Mouse (Mus musculus): ENCODE measurements at regions not wholly inside any gene's neighbourhood (a gene's known extent, or its start where the extent isn't known, plus 50 kb on each side); places are given as distances from the start of the nearest gene placed in this dataset.
"Not testable (repeated sequence)": the region's sequence is repeated elsewhere in the genome, so short reads cannot be mapped to it uniquely, and the experiment has no call there.

DNA sequence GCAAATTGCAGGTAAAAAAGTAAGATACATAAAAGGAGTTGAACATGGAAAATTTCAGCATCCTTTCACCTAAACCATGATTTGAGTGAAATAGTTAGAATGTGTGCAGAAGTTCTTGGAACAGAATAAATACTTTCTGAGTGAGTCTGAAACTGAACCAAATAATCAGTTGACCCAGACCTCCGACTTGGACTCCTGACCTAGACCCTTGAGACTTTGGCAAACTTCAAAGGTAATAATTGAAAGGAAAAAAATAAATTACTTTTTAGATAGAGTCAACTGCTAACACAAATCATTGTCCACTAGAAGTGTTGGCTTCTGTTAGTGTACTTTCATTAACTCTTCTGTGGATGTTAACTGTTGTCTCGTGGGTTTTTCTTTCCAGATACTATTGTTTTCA is 460.6 kb upstream of the Htr2a start:
- no peak for DNase-seq (ENCODE audit: extremely low spot score in 1 of 2, low spot score in 1 of 2)

DNA sequence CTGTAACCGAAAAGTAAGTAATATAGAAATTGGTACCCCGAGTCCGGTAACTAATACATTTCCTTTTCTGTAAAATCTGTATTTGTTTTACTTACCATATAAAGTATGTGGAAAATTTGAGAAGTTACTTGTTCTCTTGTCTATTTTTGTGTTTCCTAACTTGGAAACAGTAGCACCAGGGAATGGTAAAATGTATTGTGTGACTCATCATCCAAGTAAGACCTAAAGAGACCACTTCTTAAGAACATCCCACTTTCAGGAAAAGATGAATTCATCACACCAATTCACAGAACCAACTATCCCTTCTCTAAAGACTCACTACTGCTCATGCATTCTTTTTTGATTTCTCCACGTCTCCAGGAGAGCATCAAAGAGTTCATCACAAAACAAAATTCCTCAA is 457.6 kb upstream of the Htr2a start:
- no peak for DNase-seq (ENCODE audit: extremely low spot score in 1 of 2, low spot score in 1 of 2)

DNA sequence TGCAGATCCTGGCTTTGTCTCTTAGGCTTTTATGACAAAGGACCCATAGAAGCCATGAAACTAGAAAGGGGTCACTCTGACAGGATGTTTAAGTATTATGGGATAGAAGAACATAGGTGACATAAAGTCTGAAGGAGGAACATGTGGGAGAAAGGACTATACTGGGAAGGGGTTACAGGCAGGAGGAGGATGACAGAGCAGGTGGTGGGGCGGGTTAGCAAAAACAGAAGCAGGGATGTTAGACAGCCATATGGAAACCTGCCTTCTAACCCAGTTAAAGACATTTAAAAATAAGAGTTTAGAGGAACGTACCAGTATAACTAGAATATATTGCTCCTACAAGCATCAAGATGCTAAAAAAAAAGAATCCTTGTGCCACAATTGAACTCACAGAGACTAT is 438.9 kb upstream of the Htr2a start:
- DNase-seq (ENCODE audit: extremely low spot score in 1 of 2, low spot score in 1 of 2) = peak; percentile 32 to 45

DNA sequence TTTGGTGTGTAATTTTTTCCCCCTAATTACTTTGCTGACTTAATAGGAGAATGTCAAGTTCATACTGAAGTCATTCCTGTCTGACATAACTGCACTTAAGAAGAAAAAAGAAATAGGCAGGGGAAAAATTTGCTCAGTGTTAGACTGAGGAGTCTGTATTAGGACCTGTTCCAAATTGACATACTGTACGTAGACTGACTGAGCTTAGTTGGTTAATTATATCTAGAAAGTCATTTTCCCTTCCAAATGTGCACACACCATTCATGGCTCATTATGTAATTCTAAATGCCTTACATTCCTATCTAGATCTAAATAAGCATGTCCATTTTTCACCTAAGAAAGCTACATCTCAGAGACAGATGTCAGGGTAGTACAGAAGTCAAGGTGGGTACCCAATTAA is 435.6 kb upstream of the Htr2a start:
- peak in 1 of 2 experiments; percentile 30 for DNase-seq (ENCODE audit: extremely low spot score in 1 of 2, low spot score in 1 of 2)

DNA sequence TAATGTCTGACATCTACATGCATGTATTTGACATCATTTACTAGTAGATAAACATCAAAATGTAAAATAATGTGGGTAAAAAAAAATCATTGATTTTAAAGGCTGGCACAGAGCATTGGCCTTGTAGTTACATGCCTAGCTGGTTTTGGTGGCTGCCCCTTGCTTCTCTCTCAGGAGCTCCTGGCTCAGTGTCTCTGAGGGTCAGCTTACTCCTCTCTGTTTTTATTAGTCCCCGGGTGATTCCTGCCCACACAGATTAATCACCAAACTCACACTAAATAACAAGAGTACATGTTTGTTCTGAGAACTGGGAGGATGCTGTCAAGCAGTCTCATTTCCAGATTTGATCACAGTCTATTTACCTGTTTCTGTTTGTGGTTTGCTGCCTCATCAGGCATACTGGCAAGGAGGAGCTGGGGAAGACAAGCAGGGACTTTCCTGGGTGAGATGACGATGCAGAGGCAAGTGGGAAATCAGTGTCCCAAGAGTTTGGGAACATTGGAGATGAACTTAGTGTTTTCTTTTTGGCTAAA is 422.7 kb upstream of the Htr2a start:
- DNase-seq (ENCODE audit: extremely low spot score in 1 of 2, low spot score in 1 of 2) = no peak

DNA sequence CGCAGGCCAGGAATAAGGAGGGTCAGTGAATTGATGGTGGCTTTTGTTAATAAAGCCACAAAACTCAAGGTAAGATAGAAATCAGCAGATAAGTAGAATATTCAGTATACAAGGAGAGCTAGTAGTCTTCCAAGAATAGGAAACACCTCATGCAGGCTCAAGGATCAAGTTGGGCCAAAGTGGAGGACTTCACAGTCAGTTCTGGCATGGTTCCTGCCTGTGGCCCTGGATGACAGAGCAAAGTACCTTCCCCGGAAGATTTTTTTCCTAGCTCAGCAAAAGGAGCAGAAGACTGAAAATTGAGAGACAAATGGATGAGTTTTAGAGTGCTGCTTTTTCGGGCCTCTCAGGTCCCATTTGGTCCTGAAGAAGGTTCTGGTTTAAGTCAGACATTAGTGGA is 420.9 kb upstream of the Htr2a start:
- no peak for DNase-seq (ENCODE audit: extremely low spot score in 1 of 2, low spot score in 1 of 2)

DNA sequence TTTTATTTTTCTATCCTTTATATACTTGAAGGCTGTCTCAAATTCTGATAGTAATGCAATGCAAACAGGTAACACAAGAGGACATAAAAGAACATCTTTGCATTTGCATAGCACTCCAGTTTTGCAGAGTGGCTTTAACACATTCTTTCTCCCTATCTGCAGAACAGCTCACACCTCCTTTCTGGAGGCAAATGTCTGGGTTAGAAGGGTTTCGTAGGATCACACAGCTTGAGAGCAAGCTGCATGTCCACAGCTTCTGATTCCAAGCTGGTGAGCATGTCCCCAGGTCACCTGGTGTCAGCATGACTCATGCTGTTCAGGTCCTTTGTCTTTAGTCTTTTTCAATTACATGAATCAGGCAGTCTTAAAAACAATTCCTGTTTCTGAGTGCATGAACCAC is 418.5 kb upstream of the Htr2a start:
- DNase-seq (ENCODE audit: extremely low spot score in 1 of 2, low spot score in 1 of 2) = no peak

DNA sequence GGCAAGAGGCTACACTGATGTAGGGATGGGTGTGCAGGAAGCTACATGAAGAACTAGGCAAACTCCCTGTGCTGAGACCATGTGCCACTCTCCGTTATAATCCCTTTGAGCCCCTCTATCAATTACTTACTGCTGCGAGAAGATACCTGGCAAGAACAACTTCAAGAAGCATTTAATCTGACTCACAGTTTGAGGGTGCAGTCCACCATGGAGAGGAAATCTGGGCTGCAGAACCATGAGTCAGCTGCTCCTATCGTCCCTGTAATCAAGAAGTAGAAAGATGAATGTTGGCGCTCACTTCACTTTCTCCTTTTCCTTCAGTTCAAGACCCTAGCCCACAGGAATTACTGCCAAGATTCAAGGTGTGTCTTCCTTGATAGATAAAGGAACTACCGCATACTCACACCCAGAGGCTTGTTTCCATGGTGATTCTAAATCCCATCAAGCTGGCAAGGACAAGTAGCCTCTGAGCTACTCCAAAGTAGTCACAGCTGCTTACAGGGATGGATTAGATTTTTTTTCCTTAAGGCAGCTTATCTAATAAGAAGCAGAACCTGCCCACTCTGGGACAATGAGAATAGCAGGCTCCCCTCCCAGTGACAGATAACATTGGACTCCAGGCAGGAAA is 411.0 kb upstream of the Htr2a start:
- no peak for DNase-seq (ENCODE audit: extremely low spot score in 1 of 2, low spot score in 1 of 2)

DNA sequence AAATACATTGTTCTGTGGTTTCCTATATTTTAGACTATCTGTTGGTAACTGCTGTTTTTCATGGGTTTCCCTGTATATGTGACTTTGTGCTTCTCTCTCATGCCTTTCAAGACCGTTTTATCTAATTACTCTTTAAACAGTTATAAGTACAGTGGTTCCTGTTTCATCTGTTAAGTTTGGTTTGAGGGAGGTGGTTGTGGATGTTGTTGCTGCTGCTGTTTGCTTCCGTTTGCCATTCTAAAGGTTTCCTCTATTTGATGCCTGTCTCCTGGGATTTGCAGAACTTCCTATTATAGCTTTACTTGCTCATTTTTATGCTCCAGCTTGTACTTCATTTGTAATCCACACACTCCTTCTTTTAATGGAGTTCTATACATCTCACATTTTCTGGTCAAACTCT is 400.4 kb upstream of the Htr2a start:
- DNase-seq (ENCODE audit: extremely low spot score in 1 of 2, low spot score in 1 of 2) = no peak

DNA sequence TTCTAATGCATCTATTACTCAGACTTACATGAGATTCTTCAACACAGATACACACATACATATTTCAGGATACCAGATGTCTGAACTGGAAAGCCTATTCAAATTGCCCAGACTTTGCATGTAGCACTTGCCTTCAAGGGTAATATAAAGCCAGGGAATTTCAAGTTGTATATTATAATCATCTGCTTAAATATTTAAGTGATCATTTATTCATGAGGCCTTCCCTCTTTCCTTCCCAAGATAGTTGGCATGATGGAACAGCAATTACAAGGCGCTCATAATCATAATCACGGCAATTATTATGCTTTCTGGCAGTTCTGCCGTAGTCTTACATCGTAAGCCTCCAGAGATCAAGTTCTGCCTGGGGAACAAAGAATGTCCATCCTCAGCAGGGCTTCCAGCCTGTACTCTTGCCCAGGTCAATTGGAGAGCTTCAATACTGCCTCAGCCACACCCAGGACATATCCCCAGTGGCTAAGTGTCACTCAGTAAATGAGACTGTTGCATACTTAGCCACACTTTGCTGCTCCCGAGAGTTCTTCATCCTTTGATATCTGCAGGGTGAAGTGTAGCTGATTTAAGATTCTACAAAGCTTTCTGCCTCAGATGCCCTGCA is 391.3 kb upstream of the Htr2a start:
- no peak for DNase-seq (ENCODE audit: extremely low spot score in 1 of 2, low spot score in 1 of 2)

DNA sequence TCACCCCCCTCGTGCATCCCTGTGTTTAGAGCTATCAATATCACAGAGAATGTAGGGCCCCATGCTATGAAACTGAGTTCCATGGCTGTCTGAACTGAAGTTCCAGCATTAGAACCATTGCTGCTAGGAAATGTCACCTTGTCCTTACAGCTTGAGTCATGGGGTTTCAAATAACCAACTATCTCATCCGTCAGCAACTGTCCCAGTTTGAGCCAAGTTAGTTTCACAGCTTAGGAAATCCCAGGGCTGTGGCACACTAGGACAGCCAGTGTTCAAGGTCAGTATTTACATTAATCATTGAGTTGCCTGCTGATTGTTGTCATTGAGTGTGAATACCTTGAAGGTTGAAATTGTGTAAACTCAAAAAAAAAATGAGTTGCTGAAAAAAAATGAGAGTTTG is 390.6 kb upstream of the Htr2a start:
- no peak for DNase-seq (ENCODE audit: extremely low spot score in 1 of 2, low spot score in 1 of 2)

DNA sequence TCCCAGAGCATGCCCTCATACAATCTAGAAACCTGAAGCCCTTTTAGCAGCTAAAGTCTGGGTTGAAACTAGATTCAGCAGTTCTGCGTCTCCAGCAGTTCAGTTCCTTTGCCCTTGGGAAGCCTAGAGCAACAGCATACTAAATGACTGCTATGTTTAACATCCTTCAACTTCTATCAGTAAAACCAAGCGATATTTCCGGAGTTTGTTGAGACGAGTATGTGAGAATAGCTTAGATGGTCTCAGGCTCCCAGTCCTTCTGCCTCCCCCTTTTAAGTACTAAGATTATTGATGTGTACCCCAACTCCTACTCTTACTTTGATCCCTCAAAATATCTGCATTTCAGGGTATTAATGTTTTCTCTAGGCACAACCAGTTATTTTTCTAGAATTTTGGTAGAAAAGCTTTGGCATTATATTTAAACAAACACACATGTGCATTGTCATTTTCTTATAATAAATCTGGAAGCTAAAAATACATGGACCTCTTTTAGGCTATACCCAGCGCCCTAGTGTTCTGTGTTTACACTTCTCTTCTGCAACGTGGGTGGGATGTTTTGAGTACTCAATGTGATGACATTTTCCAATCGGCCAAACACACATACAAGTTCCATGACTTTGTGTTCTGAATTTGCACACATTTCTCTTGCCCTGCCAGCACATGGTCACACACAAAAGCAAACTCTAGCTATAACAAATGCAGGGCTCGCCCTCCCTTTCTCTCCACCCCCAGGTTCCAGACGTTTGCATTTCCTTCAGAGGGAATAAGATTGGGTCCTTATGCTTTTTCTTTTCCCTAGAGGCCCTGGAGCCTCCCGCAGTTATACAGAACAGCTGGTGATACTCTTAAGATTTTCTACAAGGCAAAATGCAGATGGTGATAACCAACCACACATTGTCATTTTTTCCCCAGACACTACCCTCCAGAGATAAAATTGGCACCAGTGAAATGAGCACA is 388.2 kb upstream of the Htr2a start:
- DNase-seq (ENCODE audit: extremely low spot score in 1 of 2, low spot score in 1 of 2) = peak; percentile 60 to 76

DNA sequence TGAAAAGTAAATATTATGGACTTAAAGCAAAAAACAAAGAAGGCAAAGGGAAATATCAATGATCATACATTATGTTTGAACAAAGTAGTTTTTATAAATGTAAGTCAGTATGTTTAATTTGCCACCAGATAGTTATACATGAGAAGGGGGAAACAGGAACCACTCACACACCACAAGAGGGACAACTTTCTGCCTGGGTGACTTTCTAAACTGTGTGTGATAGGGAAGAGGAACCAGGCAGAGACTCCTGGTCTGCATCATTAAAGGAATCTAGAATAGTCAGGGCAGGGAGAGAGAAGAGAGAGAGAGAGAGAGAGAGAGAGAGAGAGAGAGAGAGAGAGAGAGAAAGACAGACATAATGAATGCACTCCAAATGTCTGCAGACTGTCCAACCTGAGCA is 385.6 kb upstream of the Htr2a start:
- no peak for DNase-seq (ENCODE audit: extremely low spot score in 1 of 2, low spot score in 1 of 2)

DNA sequence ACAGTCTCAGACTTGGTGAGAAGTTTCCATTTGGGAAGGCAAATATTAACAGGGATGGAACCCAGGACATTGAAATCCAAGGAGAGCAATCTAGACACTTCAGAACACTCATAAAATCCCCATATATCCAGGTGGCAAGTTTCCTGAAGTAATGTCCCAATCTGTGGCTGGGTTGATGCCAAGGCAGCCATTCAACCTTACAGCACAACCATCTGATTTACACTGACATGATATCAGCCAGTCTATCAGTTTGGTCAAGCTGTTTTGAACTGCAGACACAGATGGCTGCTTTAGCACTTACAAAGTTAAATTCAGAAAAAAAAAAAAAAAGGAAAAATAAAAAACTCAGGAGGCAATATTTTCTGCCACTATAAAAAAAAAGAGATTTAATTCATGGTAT is 381.2 kb upstream of the Htr2a start:
- DNase-seq (ENCODE audit: extremely low spot score in 1 of 2, low spot score in 1 of 2) = peak in 1 of 2 experiments; percentile 11

DNA sequence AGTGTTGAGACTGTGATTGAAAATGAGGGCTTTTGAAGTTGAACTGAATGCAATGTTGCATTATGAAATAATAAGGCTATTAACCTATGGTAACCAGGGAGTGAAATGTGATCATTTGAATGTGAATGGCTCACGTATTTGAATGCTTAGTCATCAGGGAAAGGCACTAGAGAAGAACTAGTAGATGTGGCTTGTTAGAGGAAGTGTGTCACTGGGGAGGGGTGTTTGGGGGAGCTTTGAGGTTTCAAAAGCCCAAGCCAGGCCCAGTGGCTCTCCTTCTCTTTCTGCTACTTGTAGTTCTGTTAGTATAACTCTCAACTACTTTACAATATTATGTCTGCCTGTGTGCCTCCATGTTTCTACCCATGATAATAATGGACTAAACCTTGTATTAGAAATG is 373.6 kb upstream of the Htr2a start:
- no peak for DNase-seq (ENCODE audit: extremely low spot score in 1 of 2, low spot score in 1 of 2)

DNA sequence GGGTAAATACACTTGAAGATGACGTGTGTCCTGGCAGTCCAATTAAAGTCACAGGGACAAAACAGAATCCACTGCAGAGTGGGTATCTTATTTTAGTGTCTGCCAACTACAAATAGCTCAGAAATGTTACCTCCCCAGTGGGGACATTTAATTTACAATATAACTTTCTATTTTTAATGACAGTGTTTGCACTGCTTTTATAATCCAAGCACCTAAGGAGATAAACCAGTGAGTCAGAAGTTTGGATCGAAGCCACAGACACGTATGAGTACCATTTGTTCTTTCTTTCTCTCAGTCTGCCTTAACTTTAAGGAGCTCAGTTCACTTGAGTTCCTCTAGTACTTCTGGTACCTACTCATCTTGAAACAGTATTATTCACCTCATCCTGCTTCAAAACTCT is 346.1 kb upstream of the Htr2a start:
- peak; percentile 20 to 59 for DNase-seq (ENCODE audit: extremely low spot score in 1 of 2, low spot score in 1 of 2)

DNA sequence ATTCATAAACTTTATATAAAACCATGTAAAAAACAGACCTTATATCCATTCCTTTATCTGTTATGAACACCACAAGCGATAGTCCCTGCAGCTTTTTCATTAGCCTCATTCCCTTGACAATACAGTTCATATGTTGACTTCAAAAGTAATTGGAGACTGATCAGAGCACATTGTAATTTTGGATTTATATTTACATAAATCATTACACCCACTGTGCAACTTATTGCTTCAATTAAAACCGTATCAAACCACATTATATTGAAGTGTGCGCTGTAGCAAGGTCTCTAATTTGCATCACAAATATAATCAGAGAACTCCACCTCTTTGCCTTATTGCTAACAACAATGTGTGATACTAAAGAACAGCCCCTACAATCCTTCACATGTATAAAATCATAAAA is 336.2 kb upstream of the Htr2a start:
- no peak for DNase-seq (ENCODE audit: extremely low spot score in 1 of 2, low spot score in 1 of 2)

DNA sequence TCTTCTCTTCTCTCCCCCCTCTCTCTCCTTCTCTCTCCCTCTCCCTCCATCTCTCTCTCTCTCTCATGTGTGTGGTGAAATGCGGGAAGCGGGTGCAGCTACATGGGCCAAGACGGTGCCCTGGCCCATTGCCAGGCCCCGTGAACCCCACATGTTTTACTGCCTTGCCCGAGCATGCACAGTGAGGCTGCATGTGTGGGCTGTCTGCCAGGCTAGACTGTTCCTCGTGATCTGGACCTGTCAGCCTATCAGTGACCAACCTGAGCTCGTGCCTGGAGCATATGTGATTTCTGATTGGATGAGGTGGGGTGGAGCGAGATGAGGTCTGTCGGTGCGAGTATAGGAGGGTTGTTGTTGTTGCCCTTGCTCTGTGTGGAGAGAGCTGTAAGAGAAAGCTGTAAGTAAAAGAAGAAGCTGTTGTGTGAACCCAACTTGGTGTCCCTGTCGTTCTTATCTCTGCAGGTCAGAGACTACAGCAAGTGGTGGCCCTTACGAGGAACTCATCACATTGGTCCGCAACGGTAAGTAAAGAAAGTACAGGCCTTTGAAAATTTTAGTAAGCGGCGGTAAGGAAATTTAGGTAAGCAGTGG is 333.8 kb upstream of the Htr2a start:
- DNase-seq (ENCODE audit: extremely low spot score in 1 of 2, low spot score in 1 of 2) = no peak

DNA sequence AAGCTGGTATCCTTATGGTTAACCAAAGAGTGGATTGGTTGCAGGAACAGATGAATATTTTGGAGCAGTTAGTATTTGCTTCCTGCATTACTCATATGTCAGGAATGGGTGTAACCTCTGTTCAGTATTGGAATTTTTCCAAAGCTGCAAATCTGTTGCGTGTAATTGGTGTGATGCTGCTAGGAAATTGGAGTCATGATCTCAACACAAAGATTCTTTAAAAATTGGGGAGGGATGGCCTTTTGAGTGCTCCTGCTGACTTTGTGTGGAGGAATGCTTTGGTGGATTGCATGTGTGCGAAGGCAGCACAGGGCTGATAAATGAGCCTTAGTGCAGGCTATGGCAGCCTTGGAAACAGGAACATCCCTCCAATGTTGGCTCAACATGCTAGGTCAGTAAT is 331.2 kb upstream of the Htr2a start:
- not testable (repeated sequence) for DNase-seq (ENCODE audit: extremely low spot score in 1 of 2, low spot score in 1 of 2)

DNA sequence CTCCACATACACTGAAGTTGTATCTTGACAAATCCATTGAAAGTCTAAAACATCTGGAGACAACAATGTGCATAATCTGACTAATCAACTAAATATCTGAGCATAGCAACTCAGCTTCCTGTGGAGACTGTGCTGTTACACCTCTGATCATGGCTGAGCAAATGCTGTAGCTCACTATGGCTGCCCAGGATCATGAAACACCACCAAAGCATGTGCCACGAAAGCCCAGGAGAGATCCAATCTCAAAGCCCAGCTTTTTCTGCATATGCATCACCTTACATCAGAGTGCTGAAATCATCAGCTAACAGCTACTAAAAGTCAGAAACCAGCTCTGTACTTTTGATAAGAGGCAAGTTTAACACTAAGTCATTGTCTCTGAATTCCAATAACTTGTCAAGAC is 313.3 kb upstream of the Htr2a start:
- no peak for DNase-seq (ENCODE audit: extremely low spot score in 1 of 2, low spot score in 1 of 2)

DNA sequence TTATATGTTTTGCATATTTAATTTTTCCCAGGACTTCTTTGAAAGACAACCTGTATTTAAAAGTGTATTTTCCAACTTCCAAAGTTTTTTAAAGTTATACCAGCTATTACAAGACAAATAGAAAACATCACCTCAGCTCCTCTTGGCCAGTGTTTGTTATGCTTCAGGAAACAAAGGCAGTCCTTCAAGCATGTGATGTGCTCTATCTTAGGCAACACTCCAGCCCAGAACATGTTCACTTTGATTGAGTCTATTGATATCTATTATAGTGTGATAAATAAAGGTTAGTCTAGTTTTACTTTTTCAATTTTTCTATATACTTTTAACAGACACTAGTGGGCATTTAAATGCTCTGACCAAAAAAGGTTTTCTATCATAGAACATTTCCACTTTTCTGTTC is 289.9 kb upstream of the Htr2a start:
- no peak for DNase-seq (ENCODE audit: extremely low spot score in 1 of 2, low spot score in 1 of 2)

Data from frontal cortex, adult 2 months (tissue).